Mouse (Mus musculus) bone marrow macrophage, adult 2 months (primary cell): ENCODE measurements around the gene Crtac1.

Experiments
- CTCF ChIP-seq: IDR thresholded peaks from 2 replicates; pipeline ENCODE4 v1.5.1; 2012; ENCODE audit warnings: low read depth, mild to moderate bottlenecking, low read length, moderate library complexity
- POLR2A ChIP-seq: IDR thresholded peaks from 2 replicates; pipeline ENCODE4 v1.6.1; 2012; ENCODE audit warnings: mild to moderate bottlenecking, low read depth, low read length, borderline replicate concordance

GRCm38 (mm10) chr19:42316998-42317397 is 114.6 kb downstream of the Crtac1 start:
- TF ChIP-seq CTCF (no peak), POLR2A (no peak)
